Mouse (Mus musculus) layer of hippocampus, adult 18-20 months (tissue): ENCODE data around the gene Atp6v0a2. TPM values are rescaled to one million over a fixed set of nuclear protein-coding genes. Genes with fewer than 3 reads are reported as not detected.

Experiments used
- DNase-seq, 2 experiments: peaks; one replicate each; pipeline ENCODE4 v3.0.0; 2022; ENCODE audit warnings: low spot score in 2 of 2
- total RNA-seq, 2 experiments: library from RNA; stranded (reverse); gene quantifications; 2 replicates each; pipeline ENCODE4 v1.2.3; 2021

Atp6v0a2 gene
- total RNA-seq, 2 experiments from 2014 or later, result 52.9 to 55.4 TPM

- DNase-seq, result no peak
Measured at GRCm38 (mm10) chr5:124636694-124637093, 8.3 kb downstream of the Atp6v0a2 start.

GRCm38 (mm10) chr5:124637300-124637699 is 8.9 kb downstream of the Atp6v0a2 start:
- DNase-seq, result no peak

- no peak for DNase-seq
Measured at GRCm38 (mm10) chr5:124637836-124638235, 9.5 kb downstream of the Atp6v0a2 start.

GRCm38 (mm10) chr5:124713741-124714140 is 85.4 kb downstream of the Atp6v0a2 start:
- DNase-seq, result no peak

GRCm38 (mm10) chr5:124715135-124715534 is 86.8 kb downstream of the Atp6v0a2 start:
- no peak for DNase-seq

GRCm38 (mm10) chr5:124717969-124718368 is 89.6 kb downstream of the Atp6v0a2 start:
- DNase-seq, result no peak

- DNase-seq, result no peak
Measured at GRCm38 (mm10) chr5:124718396-124718795, 90.0 kb downstream of the Atp6v0a2 start.

- DNase-seq, result no peak
Measured at GRCm38 (mm10) chr5:124723125-124723524, 94.7 kb downstream of the Atp6v0a2 start.

- DNase-seq, result peak; percentile 8 to 18
Measured at GRCm38 (mm10) chr5:124724997-124725396, 96.6 kb downstream of the Atp6v0a2 start, which contains the start of gene Dnah10. Dnah10 (plus strand) TSS chr5:124725085.

GRCm38 (mm10) chr5:124729662-124730206 is 101.4 kb downstream of the Atp6v0a2 start:
- no peak for DNase-seq

GRCm38 (mm10) chr5:124733961-124734360 is 105.6 kb downstream of the Atp6v0a2 start:
- no peak for DNase-seq

GRCm38 (mm10) chr5:124741898-124742599 is 113.7 kb downstream of the Atp6v0a2 start:
- DNase-seq, result no peak

- DNase-seq, result no peak
Measured at GRCm38 (mm10) chr5:124743841-124744240, 115.5 kb downstream of the Atp6v0a2 start.

- DNase-seq, result no peak
Measured at GRCm38 (mm10) chr5:124746220-124746619, 117.8 kb downstream of the Atp6v0a2 start.

GRCm38 (mm10) chr5:124748296-124748695 is 119.9 kb downstream of the Atp6v0a2 start:
- no peak for DNase-seq

GRCm38 (mm10) chr5:124751656-124752055 is 123.3 kb downstream of the Atp6v0a2 start:
- no peak for DNase-seq

- DNase-seq, result no peak
Measured at GRCm38 (mm10) chr5:124761011-124761410, 132.6 kb downstream of the Atp6v0a2 start.

- no peak for DNase-seq
Measured at GRCm38 (mm10) chr5:124761787-124762186, 133.4 kb downstream of the Atp6v0a2 start.

Other genes with a start within 250 kb of the Atp6v0a2 start
- gene Sbno1, start 202.6 kb upstream of the Atp6v0a2 start, total RNA-seq, result 100 to 1,000 TPM; 148 to 154 TPM
- gene Kmt5a, start 188.6 kb upstream of the Atp6v0a2 start, total RNA-seq, result 10 to 100 TPM; 66.3 to 73.0 TPM
- gene Rilpl2, start 150.2 kb upstream of the Atp6v0a2 start, total RNA-seq, result 10 to 100 TPM; 20.4 to 22.6 TPM
- 10 to 100 TPM; 25.3 to 28.7 TPM for gene Snrnp35, start 145.4 kb upstream of the Atp6v0a2 start, total RNA-seq
- gene Rilpl1, start 97.2 kb upstream of the Atp6v0a2 start, total RNA-seq, result 10 to 100 TPM; 75.7 to 89.4 TPM
- gene Tmed2, start 87.9 kb upstream of the Atp6v0a2 start, total RNA-seq, result 100 to 1,000 TPM in 1 of 2 experiments, 10 to 100 TPM in 1; 96.7 to 100 TPM
- gene Ddx55, start 75.7 kb upstream of the Atp6v0a2 start, total RNA-seq, result 10 to 100 TPM; 23.8 to 24.4 TPM
- 10 to 100 TPM; 32.7 to 37.5 TPM for gene Eif2b1, start 49.4 kb upstream of the Atp6v0a2 start, total RNA-seq
- gene Gtf2h3, start 49.4 kb upstream of the Atp6v0a2 start, total RNA-seq, result 10 to 100 TPM; 28.3 to 30.7 TPM
- gene Dnah10, start 96.5 kb downstream of the Atp6v0a2 start, total RNA-seq, result 1 to 10 TPM in 1 of 2 experiments, under 1 TPM in 1; 0.38 to 1.1 TPM
- 10 to 100 TPM; 84.6 to 90.7 TPM for gene Ccdc92, start 233.8 kb downstream of the Atp6v0a2 start, total RNA-seq
- 10 to 100 TPM; 68.8 to 69.3 TPM for gene Zfp664, start 234.1 kb downstream of the Atp6v0a2 start, total RNA-seq